Mouse (Mus musculus) A20 (cell line): ENCODE measurements around the gene Tnfrsf1b.
"Not testable (repeated sequence)": the region's sequence is repeated elsewhere in the genome, so short reads cannot be mapped to it uniquely, and the experiment has no call there.

ENCODE experiments used
- DNase-seq: peaks from one replicate; pipeline ENCODE4 v3.0.0-alpha.2; 2011; ENCODE audit warnings: low read depth, low spot score

The Tnfrsf1b gene

GRCm38 (mm10) chr4:145188561-145188960 is 58.1 kb downstream of the Tnfrsf1b start:
- no peak for DNase-seq

GRCm38 (mm10) chr4:145187619-145188018 is 59.1 kb downstream of the Tnfrsf1b start:
- DNase-seq: no peak

- no peak for DNase-seq
These were observed 67.6 kb downstream of the Tnfrsf1b start for GRCm38 (mm10) chr4:145178918-145179549.

- DNase-seq: not testable (repeated sequence)
These were observed 81.1 kb downstream of the Tnfrsf1b start for GRCm38 (mm10) chr4:145165542-145165941.

- no peak for DNase-seq
These were observed 82.6 kb downstream of the Tnfrsf1b start for GRCm38 (mm10) chr4:145164111-145164510.
